14 mouse cellular contexts compared by ENCODE assay signal in the genomic region with DNA sequence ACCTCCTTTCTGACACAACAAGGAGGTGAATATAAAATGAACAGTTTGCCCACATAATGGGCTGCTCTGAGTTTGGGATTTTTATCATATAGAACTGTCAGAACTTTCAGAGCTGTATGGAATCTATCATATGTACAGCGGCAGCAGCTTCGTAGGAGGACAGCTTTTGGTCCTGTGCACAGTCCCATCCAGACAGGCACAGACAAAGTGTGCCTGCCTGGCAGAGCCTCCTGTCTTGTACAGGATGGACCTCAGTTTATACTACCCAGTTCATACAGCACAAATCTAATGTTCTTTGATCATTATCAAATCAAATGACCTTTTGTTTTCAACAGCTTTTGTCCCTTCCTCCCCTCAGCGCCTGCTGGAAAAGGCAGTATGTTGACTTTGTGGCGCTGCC.
DNase-seq lines count a peak whose midpoint lies in the region; ATAC-seq lines count a peak whose summit lies in the region.
"Had no signal": no experiment of that assay in that cellular context is flagged by ENCODE, and none has a peak within 500 bp of the region (broad histone marks: within the 10 kb centered on the region; RNA-seq: fewer than 3 reads in every experiment).

No protein-coding gene starts in this region.

- no peaks in the 10 kb centered on the region; the same call in none of the 2 replicates for H3K27me3 ChIP-seq in heart, embryonic 16.5 days (ENCODE audit: control insufficient read depth, insufficient read depth, low read length)
- no peaks in the 10 kb centered on the region for H3K27me3 ChIP-seq in midbrain, embryonic 13.5 days
- H3K27me3 ChIP-seq in midbrain, embryonic 10.5 days (ENCODE audit: low read depth, poor library complexity, severe bottlenecking), result no peaks in the 10 kb centered on the region; the same call in 1 of the 2 replicates
- H3K27me3 ChIP-seq in hindbrain, embryonic 15.5 days, result no peaks in the 10 kb centered on the region
- H3K27me3 ChIP-seq in neural tube, embryonic 15.5 days (replicated peaks), result no peaks in the 10 kb centered on the region
- H3K27me3 ChIP-seq: CH12.LX; embryonic facial prominence, embryonic 15.5 days; liver, embryonic 12.5 days had no signal

- DNase-seq in heart, postnatal 36 days, result no peak
- no peak for DNase-seq in midbrain, embryonic 10.5 days (ENCODE audit: low spot score)
- DNase-seq in left cerebral cortex, postnatal 10 days (ENCODE audit: extremely low spot score in 1 of 2, low spot score in 2 of 2), result no peak
- DNase-seq: kidney, adult 8-10 months; spleen, adult 18-20 months; thymus, postnatal 4 days had no signal

- peaks cover 15% of the 10 kb centered on the region for H3K4me1 ChIP-seq in heart, embryonic 16.5 days (ENCODE audit: control insufficient read depth, insufficient read depth, low read length)
- peaks cover 36% of the 10 kb centered on the region for H3K4me1 ChIP-seq in midbrain, embryonic 13.5 days (replicated peaks)
- H3K4me1 ChIP-seq in midbrain, embryonic 10.5 days, result peaks cover 20% of the 10 kb centered on the region
- H3K4me1 ChIP-seq in hindbrain, embryonic 15.5 days (replicated peaks), result peaks cover 21% of the 10 kb centered on the region
- H3K4me1 ChIP-seq in neural tube, embryonic 15.5 days, result peaks cover 21% of the 10 kb centered on the region

- no peaks in the 10 kb centered on the region for H3K9me3 ChIP-seq in heart, embryonic 16.5 days (replicated peaks; ENCODE audit: control insufficient read depth, low read length)
- no peaks in the 10 kb centered on the region for H3K9me3 ChIP-seq in midbrain, embryonic 13.5 days
- H3K9me3 ChIP-seq in midbrain, embryonic 10.5 days (replicated peaks), result no peaks in the 10 kb centered on the region
- H3K9me3 ChIP-seq in hindbrain, embryonic 15.5 days, result no peaks in the 10 kb centered on the region
- no peaks in the 10 kb centered on the region for H3K9me3 ChIP-seq in neural tube, embryonic 15.5 days (replicated peaks)
- H3K9me3 ChIP-seq: embryonic facial prominence, embryonic 15.5 days; heart, embryonic 10.5 days; liver, embryonic 12.5 days had no signal

- peak overlapping the region; percentile 53; the same call in 1 of the 2 replicates for H3K4me2 ChIP-seq in heart, embryonic 16.5 days (ENCODE audit: low read depth, low read length)
- no peak overlapping the region for H3K4me2 ChIP-seq in midbrain, embryonic 13.5 days (replicated peaks)
- no peak overlapping the region for H3K4me2 ChIP-seq in hindbrain, embryonic 15.5 days
- no peak overlapping the region for H3K4me2 ChIP-seq in neural tube, embryonic 15.5 days
- H3K4me2 ChIP-seq: embryonic facial prominence, embryonic 15.5 days; liver, embryonic 12.5 days had no signal

- 60% methylated on average over 4 of the region's 4 CpGs for WGBS in heart, embryonic 16.5 days
- 71% methylated on average over 4 of the region's 4 CpGs for WGBS in midbrain, embryonic 13.5 days
- WGBS in midbrain, embryonic 10.5 days, result 80% methylated on average over 4 of the region's 4 CpGs
- WGBS in hindbrain, embryonic 15.5 days, result 39% methylated on average over 4 of the region's 4 CpGs
- 40% methylated on average over 4 of the region's 4 CpGs for WGBS in neural tube, embryonic 15.5 days

- H3K36me3 ChIP-seq in heart, embryonic 16.5 days (ENCODE audit: control insufficient read depth, insufficient read depth), result no peaks in the 10 kb centered on the region
- H3K36me3 ChIP-seq in midbrain, embryonic 13.5 days, result no peaks in the 10 kb centered on the region
- no peaks in the 10 kb centered on the region for H3K36me3 ChIP-seq in midbrain, embryonic 10.5 days
- no peaks in the 10 kb centered on the region for H3K36me3 ChIP-seq in hindbrain, embryonic 15.5 days
- no peaks in the 10 kb centered on the region for H3K36me3 ChIP-seq in neural tube, embryonic 15.5 days
- H3K36me3 ChIP-seq: embryonic facial prominence, embryonic 15.5 days; liver, embryonic 12.5 days had no signal

- no peak overlapping the region for H3K9ac ChIP-seq in heart, embryonic 16.5 days (ENCODE audit: low read length)
- no peak overlapping the region for H3K9ac ChIP-seq in midbrain, embryonic 13.5 days (replicated peaks)
- H3K9ac ChIP-seq in hindbrain, embryonic 15.5 days, result no peak overlapping the region
- no peak overlapping the region for H3K9ac ChIP-seq in neural tube, embryonic 15.5 days (replicated peaks)
- H3K9ac ChIP-seq: embryonic facial prominence, embryonic 15.5 days; liver, embryonic 12.5 days had no signal

- intact Hi-C loops in heart, postnatal 36 days (cut with DNase I), result no loop called here
- intact Hi-C loops in left cerebral cortex, postnatal 10 days (cut with DNase I), result no loop called here

- no peak overlapping the region for H3K27ac ChIP-seq in heart, embryonic 16.5 days (ENCODE audit: low read length)
- H3K27ac ChIP-seq in midbrain, embryonic 13.5 days, result peak overlapping the region; percentile 62
- no peak overlapping the region for H3K27ac ChIP-seq in midbrain, embryonic 10.5 days (replicated peaks)
- H3K27ac ChIP-seq in hindbrain, embryonic 15.5 days (replicated peaks), result no peak overlapping the region
- peak overlapping the region; percentile 64 for H3K27ac ChIP-seq in neural tube, embryonic 15.5 days (replicated peaks)
- H3K27ac ChIP-seq: embryonic facial prominence, embryonic 15.5 days; heart, embryonic 10.5 days; liver, embryonic 12.5 days had no signal

- no peak for ATAC-seq in heart, embryonic 16.5 days (replicated peaks; ENCODE audit: extremely low read depth, insufficient read depth, low FRiP score)
- ATAC-seq in midbrain, embryonic 13.5 days, result no peak
- ATAC-seq in hindbrain, embryonic 15.5 days (ENCODE audit: low FRiP score, low read depth), result 0 out of 2 replicates have a peak, but pooled peaks have one; percentile 13
- ATAC-seq in neural tube, embryonic 15.5 days (ENCODE audit: low FRiP score), result peak; percentile 43; the same call in 1 of the 2 replicates
- ATAC-seq: liver, embryonic 12.5 days had no signal

- no peak overlapping the region for H3K4me3 ChIP-seq in heart, embryonic 16.5 days (ENCODE audit: low read length)
- H3K4me3 ChIP-seq in midbrain, embryonic 13.5 days (replicated peaks), result no peak overlapping the region
- no peak overlapping the region for H3K4me3 ChIP-seq in midbrain, embryonic 10.5 days
- no peak overlapping the region for H3K4me3 ChIP-seq in hindbrain, embryonic 15.5 days
- H3K4me3 ChIP-seq in neural tube, embryonic 15.5 days (replicated peaks), result no peak overlapping the region
- H3K4me3 ChIP-seq: embryonic facial prominence, embryonic 15.5 days; heart, embryonic 10.5 days; liver, embryonic 12.5 days had no signal

Comparison
In these comparisons a context has a peak if more than half of its experiments do, and no peak if none do; other contexts are left out.
1. H3K27ac ChIP-seq: peak in midbrain, embryonic 13.5 days (single experiment) and neural tube, embryonic 15.5 days (single experiment); none in heart, embryonic 16.5 days (single experiment), midbrain, embryonic 10.5 days (single experiment) and hindbrain, embryonic 15.5 days (single experiment).
2. ATAC-seq: peak in hindbrain, embryonic 15.5 days (single experiment) and neural tube, embryonic 15.5 days (single experiment); none in heart, embryonic 16.5 days (single experiment) and midbrain, embryonic 13.5 days (single experiment).